Mouse (Mus musculus) midbrain, embryonic 11.5 days (tissue): ENCODE results near the gene Jaml. TPM values are rescaled to one million over a fixed set of nuclear protein-coding genes. Genes with fewer than 3 reads are reported as not detected.

ENCODE experiments used
- ATAC-seq: fragments of 200-750 bp; cut with Nextera tagmentation; 2 replicates; pipeline ENCODE4 v1.8.0; 2017; ENCODE audit warnings: moderate TSS enrichment, moderate library complexity; ENCODE audit not compliant: low FRiP score
- DNase-seq: peaks from one replicate; pipeline ENCODE4 v3.0.0; 2015; ENCODE audit warnings: low spot score; ENCODE audit errors: missing footprints
- H3K27ac ChIP-seq: fragments of 300-500 bp; sonication (generic); 2 replicates; pipeline ENCODE4 v1.5.1; 2014; ENCODE audit warnings: low read depth, low read length
- H3K27me3 ChIP-seq: fragments of 300-500 bp; sonication (generic); 2 replicates; pipeline ENCODE4 v1.6.1; 2014; ENCODE audit warnings: mild to moderate bottlenecking, low read length, moderate library complexity, mixed read lengths; ENCODE audit not compliant: control insufficient read depth, insufficient read depth
- H3K36me3 ChIP-seq: fragments of 300-500 bp; sonication (generic); 2 replicates; pipeline ENCODE4 v1.6.1; 2014; ENCODE audit warnings: mild to moderate bottlenecking, low read length, moderate library complexity, mixed read lengths; ENCODE audit not compliant: control insufficient read depth, insufficient read depth
- H3K4me1 ChIP-seq: fragments of 300-500 bp; sonication (generic); 2 replicates; pipeline ENCODE4 v1.6.1; 2014; ENCODE audit warnings: low read length; ENCODE audit not compliant: control insufficient read depth, insufficient read depth
- H3K4me2 ChIP-seq: fragments of 300-500 bp; sonication (generic); 2 replicates; pipeline ENCODE4 v1.6.1; 2014; ENCODE audit warnings: mild to moderate bottlenecking, moderate library complexity
- H3K4me3 ChIP-seq: fragments of 300-500 bp; sonication (generic); 2 replicates; pipeline ENCODE4 v1.5.1; 2014; ENCODE audit warnings: low read depth, low read length
- H3K9ac ChIP-seq: fragments of 300-500 bp; sonication (generic); 2 replicates; pipeline ENCODE4 v1.6.1; 2014; ENCODE audit warnings: low read length
- H3K9me3 ChIP-seq: fragments of 300-500 bp; sonication (generic); 2 replicates; pipeline ENCODE4 v1.6.1; 2016; ENCODE audit warnings: low read length; ENCODE audit not compliant: control insufficient read depth
- WGBS: fragments of 180-500 bp; shearing (Covaris S2); extraction: QIAGEN DNeasy Blood & Tissue Kit; methylation state at CpG from one replicate; pipeline ENCODE4 v1.1.7; 2014; 5-methylcytosine and 5-hydroxymethylcytosine counted together
- polyA plus RNA-seq: library from polyadenylated mRNA; unstranded; fragments of >200 nt; fragmentation: Nextera tagmentation; extraction: Ambion mirVana; gene quantifications from 2 replicates; pipeline ENCODE4 v1.2.1, GENCODE M21; 2014

Jaml gene
- polyA plus RNA-seq, 1 experiment from 2014 or later: 0.31 TPM

- Histone ChIP-seq H3K27me3 (peaks cover 63% of the 10 kb centered on the region), H3K4me3 (no peak overlapping the region), H3K4me2 (no peak overlapping the region), H3K4me1 (peaks cover 22% of the 10 kb centered on the region), H3K27ac (no peak overlapping the region), H3K9ac (no peak overlapping the region), H3K36me3 (no peaks in the 10 kb centered on the region), H3K9me3 (no peaks in the 10 kb centered on the region)
- DNase-seq (no peak), ATAC-seq (no peak)
- WGBS: 58% methylated on average over 7 of the region's 7 CpGs
Observed at GRCm38 (mm10) chr9:45140945-45141344, 62.0 kb downstream of the Jaml start.

DNA sequence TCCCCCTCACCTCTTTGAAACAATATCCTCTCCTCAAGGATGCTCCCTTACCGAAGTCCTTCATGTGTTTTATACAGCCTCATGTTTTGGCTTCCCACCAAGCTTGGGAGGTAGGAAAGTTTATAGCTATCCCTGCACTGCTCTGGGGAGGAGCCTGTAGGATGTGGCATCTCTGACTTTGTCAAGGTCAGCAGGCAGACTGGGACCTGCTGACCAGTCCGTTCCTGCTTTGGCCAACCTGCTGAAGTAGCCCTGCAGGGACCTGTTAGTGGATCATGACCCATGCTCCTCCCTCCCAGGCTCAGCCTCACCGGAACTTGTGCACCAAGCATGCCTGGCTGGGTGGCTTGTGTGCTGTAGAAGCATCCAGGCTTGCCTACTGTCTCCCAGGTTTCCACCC lies 63.7 kb downstream of the Jaml start:
- Histone ChIP-seq H3K9ac (no peak overlapping the region), H3K27me3 (peaks cover 50% of the 10 kb centered on the region), H3K27ac (no peak overlapping the region), H3K36me3 (no peaks in the 10 kb centered on the region), H3K4me1 (peaks cover 16% of the 10 kb centered on the region), H3K4me2 (no peak overlapping the region), H3K9me3 (no peaks in the 10 kb centered on the region), H3K4me3 (no peak overlapping the region)
- WGBS: 72% methylated on average over 3 of the region's 3 CpGs
- ATAC-seq (no peak), DNase-seq (no peak)

- Histone ChIP-seq H3K4me2 (peak overlapping the region; percentile 63), H3K27me3 (peaks cover 21% of the 10 kb centered on the region), H3K4me1 (peaks cover 6% of the 10 kb centered on the region; the same call in 1 of the 2 replicates), H3K27ac (no peak overlapping the region), H3K9me3 (no peaks in the 10 kb centered on the region), H3K9ac (peak overlapping the region; percentile 31; the same call in 1 of the 2 replicates), H3K4me3 (peak overlapping the region; percentile 36), H3K36me3 (no peaks in the 10 kb centered on the region)
- peak; percentile 88 for DNase-seq
- peak; percentile 33; the same call in 1 of the 2 replicates for ATAC-seq
- WGBS: 3% methylated on average over 27 of the region's 27 CpGs
Observed at GRCm38 (mm10) chr9:45145533-45146266, 66.7 kb downstream of the Jaml start.

- Histone ChIP-seq H3K4me3 (peak overlapping the region; percentile 36), H3K36me3 (no peaks in the 10 kb centered on the region), H3K27me3 (peaks cover 21% of the 10 kb centered on the region), H3K9ac (peak overlapping the region; percentile 31; the same call in 1 of the 2 replicates), H3K4me1 (peaks cover 6% of the 10 kb centered on the region; the same call in 1 of the 2 replicates), H3K4me2 (peak overlapping the region; percentile 63), H3K9me3 (no peaks in the 10 kb centered on the region), H3K27ac (no peak overlapping the region)
- peak; percentile 97 for DNase-seq
- ATAC-seq: 0 out of 2 replicates have a peak, but pooled peaks have one; percentile 4
- 2% methylated on average over 5 of the region's 5 CpGs for WGBS
Observed at GRCm38 (mm10) chr9:45146267-45146597, 67.2 kb downstream of the Jaml start.

GRCm38 (mm10) chr9:45150933-45151332 lies 72.0 kb downstream of the Jaml start:
- no peak for DNase-seq
- 73% methylated on average over 1 of the region's 1 CpGs for WGBS
- no peak overlapping the region for H3K27ac ChIP-seq

GRCm38 (mm10) chr9:45153361-45153760 lies 74.4 kb downstream of the Jaml start:
- H3K27me3 ChIP-seq: no peaks in the 10 kb centered on the region
- H3K4me3 ChIP-seq: no peak overlapping the region
- H3K36me3 ChIP-seq: no peaks in the 10 kb centered on the region
- no peaks in the 10 kb centered on the region for H3K9me3 ChIP-seq
- H3K4me1 ChIP-seq: no peaks in the 10 kb centered on the region
- no peak overlapping the region for H3K4me2 ChIP-seq
- 75% methylated on average over 7 of the region's 7 CpGs for WGBS
- ATAC-seq (no peak), DNase-seq (no peak)
- H3K9ac ChIP-seq: no peak overlapping the region
- H3K27ac ChIP-seq: no peak overlapping the region

More at GRCm38 (mm10) chr9:45150933-45151332, 72.0 kb downstream of the Jaml start:
- Histone ChIP-seq H3K9ac (no peak overlapping the region), H3K4me2 (no peak overlapping the region), H3K4me1 (peaks cover 1% of the 10 kb centered on the region; the same call in 1 of the 2 replicates), H3K9me3 (no peaks in the 10 kb centered on the region), H3K4me3 (no peak overlapping the region), H3K27me3 (peaks cover 1% of the 10 kb centered on the region; the same call in 1 of the 2 replicates), H3K36me3 (no peaks in the 10 kb centered on the region)
- no peak for ATAC-seq

Other genes with a start within 250 kb of the Jaml start
- 14.0 and 19.4 TPM in 2 replicates for gene Kmt2a, start 197.9 kb upstream of the Jaml start, polyA plus RNA-seq
- 574 and 619 TPM in 2 replicates for gene Atp5l, start 158.4 kb upstream of the Jaml start, polyA plus RNA-seq
- 32.1 and 37.2 TPM in 2 replicates for gene Ube4a, start 113.6 kb upstream of the Jaml start, polyA plus RNA-seq
- not detected in 2 replicates for gene Cd3g, start 98.8 kb upstream of the Jaml start, polyA plus RNA-seq
- gene Cd3d, start 97.4 kb upstream of the Jaml start, polyA plus RNA-seq: not detected in 2 replicates
- not detected in 2 replicates for gene Cd3e, start 69.6 kb upstream of the Jaml start, polyA plus RNA-seq
- 0.63 and 0.65 TPM in 2 replicates for gene Mpzl2, start 39.4 kb upstream of the Jaml start, polyA plus RNA-seq
- gene Mpzl3, start 24.0 kb upstream of the Jaml start, polyA plus RNA-seq: 2.3 and 2.6 TPM in 2 replicates
- 3.4 and 3.5 TPM in 2 replicates for gene Scn2b, start 38.6 kb downstream of the Jaml start, polyA plus RNA-seq
- gene Scn4b, start 59.2 kb downstream of the Jaml start, polyA plus RNA-seq: 0.03 and 0.08 TPM in 2 replicates
- not detected in 2 replicates for gene BC049352, start 102.8 kb downstream of the Jaml start, polyA plus RNA-seq
- not detected in 2 replicates for gene Tmprss4, start 124.9 kb downstream of the Jaml start, polyA plus RNA-seq
- 0.79 and 1.3 TPM in 2 replicates for gene Il10ra, start 190.0 kb downstream of the Jaml start, polyA plus RNA-seq
- not detected in 2 replicates for gene Tmprss13, start 239.9 kb downstream of the Jaml start, polyA plus RNA-seq